Mouse (Mus musculus) erythroblast, embryonic 14.5 days (primary cell): ENCODE measurements around the gene Abcb8.

ENCODE experiments used
- GATA1 ChIP-seq: IDR thresholded peaks from 2 replicates; pipeline ENCODE4 v1.6.1; 2012; ENCODE audit warnings: low read length, inconsistent platforms, mixed read lengths
- TAL1 ChIP-seq: IDR thresholded peaks from 3 replicates; pipeline ENCODE4 v1.6.1; 2012; ENCODE audit warnings: low read length, inconsistent platforms, mixed read lengths

DNA sequence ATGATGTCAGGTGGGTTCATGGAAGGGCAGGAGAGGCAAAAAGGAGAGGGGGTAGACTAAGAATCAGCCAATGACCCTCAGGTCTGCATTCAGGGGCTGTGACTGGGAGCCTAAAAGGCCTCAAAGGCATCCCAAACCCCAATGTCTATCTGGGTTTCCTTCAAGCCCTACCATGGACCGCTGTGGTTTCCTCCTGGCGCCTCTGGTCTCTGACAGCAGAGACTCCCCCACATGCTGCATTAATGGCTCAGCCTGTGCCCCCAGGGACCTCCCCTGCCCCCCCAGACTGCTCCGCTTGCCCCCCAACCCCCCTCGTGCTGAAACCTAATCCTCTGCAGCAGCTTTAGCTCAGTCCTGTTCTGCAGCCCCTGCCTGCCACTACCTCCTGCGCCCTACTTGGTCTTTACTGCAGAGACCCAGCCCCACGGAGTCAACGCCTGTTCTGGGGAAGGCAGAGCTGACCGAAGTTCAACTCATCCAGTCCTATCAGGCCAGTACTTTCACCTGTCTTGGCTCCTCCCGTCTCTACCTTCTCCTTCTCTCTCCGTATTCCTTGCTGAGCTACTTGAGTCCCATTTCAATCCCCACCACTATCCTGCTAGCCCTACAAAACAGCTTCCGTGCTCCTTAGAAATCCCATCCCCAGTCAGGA, 19.7 kb downstream of the Abcb8 start, which contains the start of gene Asic3:
- TF ChIP-seq GATA1: no peak
- TF ChIP-seq TAL1: no peak
